Mouse (Mus musculus) bone marrow, adult 2 months (tissue): ENCODE measurements around the gene Thra. TPM values are rescaled to one million over a fixed set of nuclear protein-coding genes. Genes with fewer than 3 reads are reported as not detected.
"Not testable (repeated sequence)": the region's sequence is repeated elsewhere in the genome, so short reads cannot be mapped to it uniquely, and the experiment has no call there.

ENCODE experiments used
- H3K27ac ChIP-seq: fragments of 200-500 bp; 2 replicates; pipeline ENCODE4 v1.5.1; 2012; ENCODE audit warnings: low read depth, mild to moderate bottlenecking, control low read depth, inconsistent platforms, low read length; ENCODE audit not compliant: control insufficient read depth, poor library complexity, insufficient read depth
- H3K4me1 ChIP-seq: fragments of 200-500 bp; 2 replicates; pipeline ENCODE4 v1.6.1; 2011; ENCODE audit warnings: low read length; ENCODE audit not compliant: control insufficient read depth, insufficient read depth
- H3K4me3 ChIP-seq: fragments of 200-500 bp; replicated peaks from 2 replicates; pipeline ENCODE3; 2011; ENCODE audit warnings: mild to moderate bottlenecking, low read depth, low read length, control low read depth; ENCODE audit not compliant: control insufficient read depth
- CTCF ChIP-seq: fragments of 200-500 bp; IDR thresholded peaks from 2 replicates; pipeline ENCODE4 v1.5.1; 2011; ENCODE audit warnings: low read length, control low read depth; ENCODE audit not compliant: control insufficient read depth, insufficient read depth
- POLR2A ChIP-seq: fragments of 200-500 bp; IDR thresholded peaks from 2 replicates; pipeline ENCODE4 v1.6.1; 2011; ENCODE audit warnings: low read depth, mild to moderate bottlenecking, control low read depth, low read length, borderline replicate concordance; ENCODE audit not compliant: control insufficient read depth
- WGBS: fragments of 180-500 bp; shearing (Covaris S2); methylation state at CpG from one replicate; pipeline ENCODE4 v1.1.7; 2018; 5-methylcytosine and 5-hydroxymethylcytosine counted together
- polyA plus RNA-seq: library from polyadenylated mRNA; stranded (reverse); fragments of >200 nt; gene quantifications from 2 replicates; pipeline ENCODE4 v1.2.4, GENCODE M21; 2011; ENCODE audit warnings: low replicate concordance; ENCODE audit not compliant: missing spikeins, insufficient read depth, insufficient read length

The Thra gene
- polyA plus RNA-seq, 1 experiment, result 35.4 TPM

GRCm38 (mm10) chr11:98729119-98729588 lies 11.3 kb upstream of the Thra start, which contains the start of gene Med24:
TSS of gene Med24 (minus strand) at chr11:98729435.
- under 1% methylated on average over 16 of the region's 16 CpGs for WGBS
- Histone ChIP-seq H3K4me3 (peak within 1 kb of the TSS; percentile 95), H3K27ac (no peak within 1 kb of the TSS; the same call in 1 of the 2 replicates), H3K4me1 (no peaks in the 10 kb centered on the region)
- no peak for TF ChIP-seq POLR2A
- TF ChIP-seq CTCF, result no peak

GRCm38 (mm10) chr11:98730727-98731126 lies 9.7 kb upstream of the Thra start:
- 68% methylated on average over 4 of the region's 4 CpGs for WGBS

GRCm38 (mm10) chr11:98731134-98731533 lies 9.3 kb upstream of the Thra start:
- Histone ChIP-seq H3K4me1 (no peaks in the 10 kb centered on the region), H3K27ac (no peak overlapping the region), H3K4me3 (no peak overlapping the region)
- no peak for TF ChIP-seq CTCF
- no peak for TF ChIP-seq POLR2A
- 84% methylated on average over 5 of the region's 5 CpGs for WGBS

More at GRCm38 (mm10) chr11:98730727-98731126, 9.7 kb upstream of the Thra start:
- Histone ChIP-seq H3K27ac (no peak overlapping the region), H3K4me1 (no peaks in the 10 kb centered on the region), H3K4me3 (no peak overlapping the region)
- no peak for TF ChIP-seq POLR2A
- no peak for TF ChIP-seq CTCF

GRCm38 (mm10) chr11:98734020-98734419 lies 6.4 kb upstream of the Thra start:
- 77% methylated on average over 3 of the region's 3 CpGs for WGBS
- Histone ChIP-seq H3K27ac (no peak overlapping the region), H3K4me1 (no peaks in the 10 kb centered on the region; the same call in 1 of the 2 replicates), H3K4me3 (no peak overlapping the region)
- TF ChIP-seq CTCF (peak; percentile 31; the same call in 1 of the 2 replicates), POLR2A (no peak)

GRCm38 (mm10) chr11:98735111-98735510 lies 5.3 kb upstream of the Thra start:
- Histone ChIP-seq H3K4me3 (no peak overlapping the region), H3K27ac (no peak overlapping the region), H3K4me1 (no peaks in the 10 kb centered on the region; the same call in 1 of the 2 replicates)
- WGBS, result 85% methylated on average over 4 of the region's 4 CpGs
- TF ChIP-seq CTCF, result no peak
- no peak for TF ChIP-seq POLR2A

GRCm38 (mm10) chr11:98736176-98736575 lies 4.3 kb upstream of the Thra start:
- no peak for TF ChIP-seq POLR2A
- no peak for TF ChIP-seq CTCF
- Histone ChIP-seq H3K4me1 (no peaks in the 10 kb centered on the region; the same call in 1 of the 2 replicates), H3K4me3 (no peak overlapping the region), H3K27ac (no peak overlapping the region)
- 79% methylated on average over 1 of the region's 1 CpGs for WGBS

- 76% methylated on average over 2 of the region's 2 CpGs for WGBS
- H3K4me1 ChIP-seq, H3K4me3 ChIP-seq, H3K27ac ChIP-seq: not testable (repeated sequence)
Observed at GRCm38 (mm10) chr11:98737220-98737619, 3.2 kb upstream of the Thra start.

GRCm38 (mm10) chr11:98738428-98738911 lies 2.0 kb upstream of the Thra start:
- TF ChIP-seq POLR2A, result no peak
- TF ChIP-seq CTCF, result no peak
- Histone ChIP-seq H3K27ac (no peak overlapping the region), H3K4me1 (peaks cover 5% of the 10 kb centered on the region), H3K4me3 (no peak overlapping the region)
- WGBS, result 68% methylated on average over 4 of the region's 4 CpGs

- 68% methylated on average over 9 of the region's 9 CpGs for WGBS
- TF ChIP-seq POLR2A, result no peak
- no peak for TF ChIP-seq CTCF
- Histone ChIP-seq H3K27ac (no peak overlapping the region), H3K4me3 (no peak overlapping the region), H3K4me1 (peaks cover 5% of the 10 kb centered on the region)
Observed at GRCm38 (mm10) chr11:98738925-98739324, 1.5 kb upstream of the Thra start.
